Mouse (Mus musculus): ENCODE results near the gene Nbr1.
"Not testable (repeated sequence)": the region's sequence is repeated elsewhere in the genome, so short reads cannot be mapped to it uniquely, and the experiment has no call there.

Gene Nbr1

GRCm38 (mm10) chr11:101583205-101583604 lies 31.3 kb downstream of the Nbr1 start:
- no peak for DNase-seq

DNA sequence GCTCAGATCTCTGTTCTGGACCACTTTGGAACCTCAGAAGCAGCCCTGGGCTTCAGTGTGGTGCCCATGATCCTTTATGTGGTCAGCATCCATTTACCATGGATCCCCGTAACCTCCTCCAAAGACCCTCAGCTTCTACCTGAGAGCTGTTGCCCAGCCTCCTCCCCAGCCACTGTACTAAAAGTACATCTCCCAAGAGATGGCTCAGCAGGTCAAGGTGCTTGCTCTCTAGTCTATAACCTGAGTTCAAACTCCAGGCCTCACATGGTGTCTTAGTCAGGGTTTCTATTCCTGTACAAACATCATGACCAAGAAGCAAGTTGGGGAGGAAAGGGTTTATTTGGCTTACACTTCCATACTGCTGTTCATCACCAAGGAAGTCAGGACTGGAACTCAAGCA lies 33.1 kb downstream of the Nbr1 start:
- DNase-seq: not testable (repeated sequence)

DNA sequence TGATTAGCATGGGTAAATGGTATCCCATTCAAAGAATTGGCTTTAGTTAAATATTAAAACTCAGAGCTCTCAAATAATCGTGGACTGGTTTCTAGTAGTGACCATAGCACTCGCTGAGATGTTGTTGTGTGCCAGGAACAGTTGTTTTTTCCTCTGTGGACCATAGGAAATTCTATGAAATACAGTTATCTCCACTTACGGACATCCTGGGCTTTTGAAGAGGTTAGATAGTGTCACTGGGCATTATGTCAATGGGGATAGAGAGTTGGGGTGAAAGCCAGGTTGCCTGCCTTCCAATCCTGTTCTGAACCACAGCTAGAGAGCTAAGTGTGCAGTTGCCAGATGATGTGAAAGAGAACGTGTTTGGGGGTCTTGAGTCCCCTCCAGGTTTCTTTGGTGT lies 33.9 kb downstream of the Nbr1 start:
- DNase-seq: no peak

- no peak for DNase-seq
Observed at GRCm38 (mm10) chr11:101587676-101588075, 35.7 kb downstream of the Nbr1 start.

DNA sequence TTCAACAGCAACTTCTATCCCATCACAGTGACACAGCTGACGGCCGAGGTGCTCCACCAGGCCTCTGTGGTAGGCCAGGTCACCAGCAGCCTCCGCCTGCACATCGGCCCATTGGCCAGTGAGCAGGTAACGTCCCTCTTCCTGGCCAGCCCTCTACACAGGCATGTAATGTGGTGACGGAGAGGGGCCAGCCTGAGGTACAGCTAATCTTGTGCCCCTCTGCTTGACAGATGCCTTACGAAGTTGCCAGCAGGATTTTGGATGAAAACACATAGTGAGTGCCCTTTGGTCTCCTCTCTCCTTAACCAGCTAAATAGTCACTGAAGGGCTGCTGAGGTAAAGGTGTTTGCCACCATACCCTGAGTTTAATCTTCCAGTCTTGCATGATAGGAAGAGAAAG lies 36.9 kb downstream of the Nbr1 start:
- DNase-seq: no peak

GRCm38 (mm10) chr11:101589444-101589843 lies 37.5 kb downstream of the Nbr1 start:
- peak; percentile 22 for DNase-seq

DNA sequence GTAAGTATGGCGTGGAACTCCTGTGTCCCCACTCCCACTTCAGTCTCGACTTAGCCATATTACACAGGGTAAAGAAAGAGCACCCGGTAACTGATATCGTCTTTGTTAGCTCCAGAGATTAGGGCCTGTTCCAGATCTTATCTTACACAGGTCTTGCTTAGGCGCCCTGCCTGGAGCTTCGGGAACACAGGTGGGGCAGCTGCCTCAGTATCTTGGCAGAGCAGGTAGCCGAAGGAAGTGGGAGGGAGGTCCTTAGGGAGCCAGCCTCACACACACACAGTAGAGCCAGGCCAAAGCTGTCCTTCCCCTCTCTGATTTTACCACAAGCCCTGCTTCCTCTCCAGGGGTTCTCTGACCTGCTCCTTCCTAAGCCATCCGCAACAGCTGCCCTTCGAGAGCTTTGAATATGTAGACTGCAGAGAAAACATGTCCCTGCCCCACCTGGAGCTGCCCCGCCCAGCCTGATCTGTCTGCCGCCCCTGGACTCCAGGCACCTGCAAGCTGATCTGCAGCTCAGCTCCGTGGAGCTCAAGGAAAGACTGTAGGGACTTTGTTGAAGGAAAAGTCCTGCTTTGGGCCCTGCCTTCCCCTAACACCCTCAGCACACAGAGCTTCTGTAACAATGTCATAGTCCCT lies 38.2 kb downstream of the Nbr1 start:
- no peak for DNase-seq

- DNase-seq: no peak
Observed at GRCm38 (mm10) chr11:101599156-101599555, 47.2 kb downstream of the Nbr1 start, which contains the start of gene Gm11634. TSS of gene Gm11634 (minus strand) at chr11:101599256.

DNA sequence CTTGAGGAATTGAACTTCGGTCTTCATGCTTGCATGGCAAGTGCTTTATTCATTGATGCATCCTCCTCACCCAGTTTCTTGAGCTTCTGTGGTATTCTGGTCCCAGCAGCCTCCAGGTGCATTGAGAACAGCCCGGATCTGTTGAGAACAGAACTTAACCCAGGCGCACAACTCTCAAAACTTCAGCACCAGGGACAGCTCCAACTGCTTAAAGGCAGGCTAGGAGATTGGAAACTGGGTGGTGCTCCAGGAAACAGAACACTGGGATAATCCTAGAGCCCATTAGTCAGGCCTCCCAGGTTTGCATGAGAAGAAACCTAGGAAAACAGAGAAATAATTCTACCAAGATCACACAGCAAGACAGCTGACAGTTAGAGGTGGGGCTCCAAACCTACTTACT lies 50.5 kb downstream of the Nbr1 start:
- no peak for DNase-seq

DNA sequence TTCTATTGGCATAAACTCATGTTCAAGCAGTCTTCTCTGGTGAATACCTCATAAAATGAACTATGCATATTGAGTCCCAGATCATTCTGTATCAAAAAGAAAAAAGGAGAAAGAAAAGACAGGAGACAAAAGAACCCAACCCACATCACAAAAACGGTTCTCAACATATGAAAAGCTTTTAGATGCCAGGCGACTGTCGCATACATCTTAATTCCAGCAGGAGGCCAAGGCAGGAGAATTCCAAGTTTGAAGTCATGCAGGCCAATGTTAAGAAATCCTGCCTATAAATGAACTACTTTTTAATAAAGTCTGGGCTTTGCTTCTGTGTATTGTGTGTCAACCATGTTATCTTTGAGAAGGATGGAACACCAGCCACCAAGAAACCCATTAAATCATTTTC lies 52.2 kb downstream of the Nbr1 start:
- no peak for DNase-seq

GRCm38 (mm10) chr11:101604531-101605453 lies 52.8 kb downstream of the Nbr1 start:
- peak; percentile 49 for DNase-seq

- not testable (repeated sequence) for DNase-seq
Observed at GRCm38 (mm10) chr11:101607134-101607533, 55.2 kb downstream of the Nbr1 start.

DNA sequence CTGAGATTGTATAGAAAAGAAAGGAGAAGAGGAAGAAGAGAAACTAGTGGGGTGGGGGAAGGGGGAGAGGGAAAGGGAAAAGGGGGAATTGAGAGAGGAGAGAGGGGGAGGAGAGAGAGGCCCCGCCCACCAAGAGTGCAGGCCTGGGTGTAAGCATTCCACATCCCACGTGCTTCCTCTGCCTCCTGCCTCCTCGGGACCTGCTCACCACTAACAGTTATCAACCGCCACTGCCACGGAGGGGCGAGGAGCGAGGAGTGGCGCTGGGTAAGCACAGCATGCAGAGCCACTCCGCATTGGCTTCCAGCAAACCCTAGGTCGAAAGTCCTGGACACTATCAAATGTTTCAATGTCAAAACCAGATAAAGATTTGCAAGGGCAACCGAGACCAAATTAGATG lies 58.5 kb downstream of the Nbr1 start:
- DNase-seq: no peak

DNA sequence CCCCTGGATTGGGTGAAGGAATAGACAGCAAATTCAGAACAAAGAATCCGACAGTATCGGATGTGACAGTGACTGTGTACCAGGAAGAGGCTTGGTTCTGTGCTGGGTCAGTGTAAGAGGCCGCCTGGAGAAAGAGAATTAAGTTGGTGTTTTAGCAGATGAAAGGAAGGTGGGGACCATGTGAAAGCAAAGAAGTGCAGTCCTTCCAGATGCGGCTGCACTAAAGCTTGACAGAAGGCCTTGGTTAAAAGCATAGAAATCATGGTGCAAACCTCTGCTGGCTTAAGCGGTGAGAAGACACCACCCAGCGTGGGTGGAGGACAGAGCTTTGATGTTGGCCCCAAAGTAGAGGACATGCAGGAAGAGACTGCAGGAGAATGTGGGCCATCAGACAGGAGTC lies 61.6 kb downstream of the Nbr1 start:
- DNase-seq: no peak

DNA sequence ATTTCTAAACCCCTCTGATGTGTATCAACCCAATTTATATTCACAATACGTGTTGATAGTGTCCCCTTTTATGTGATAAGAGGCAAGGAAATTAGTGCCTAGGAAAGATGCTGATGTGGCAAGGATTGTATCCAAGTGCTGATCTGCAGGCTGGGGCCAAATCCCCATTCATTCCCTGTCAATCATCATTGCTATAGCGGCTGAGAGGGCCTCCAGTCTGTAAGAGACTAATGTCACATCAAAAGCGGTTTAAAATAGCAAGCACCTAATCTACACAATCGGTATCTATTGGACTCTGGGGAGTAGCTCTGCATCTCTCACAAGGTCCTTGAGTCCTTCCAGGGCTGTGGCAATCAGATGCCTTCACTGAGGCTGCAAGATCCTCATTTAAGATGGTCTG lies 62.2 kb downstream of the Nbr1 start:
- no peak for DNase-seq

DNA sequence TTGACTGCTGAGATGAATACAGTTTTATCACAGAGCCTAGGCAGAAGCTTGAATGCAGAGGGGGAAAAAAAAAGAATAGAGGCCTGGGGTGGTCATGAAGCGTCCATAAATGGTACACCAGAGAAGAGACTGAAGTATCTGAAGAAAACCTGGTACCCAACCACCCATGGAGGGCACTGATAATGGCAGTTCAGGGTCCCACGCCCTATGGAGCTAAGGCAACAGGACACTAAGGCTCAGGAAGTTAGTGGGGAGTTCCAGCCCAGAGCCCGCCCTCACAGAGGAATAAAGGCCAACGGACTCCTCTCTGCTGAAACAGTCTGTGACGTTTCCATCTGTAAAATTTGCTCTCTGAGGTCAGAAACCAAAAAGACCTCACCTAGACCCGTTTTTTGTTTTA lies 63.4 kb downstream of the Nbr1 start:
- DNase-seq: no peak

DNA sequence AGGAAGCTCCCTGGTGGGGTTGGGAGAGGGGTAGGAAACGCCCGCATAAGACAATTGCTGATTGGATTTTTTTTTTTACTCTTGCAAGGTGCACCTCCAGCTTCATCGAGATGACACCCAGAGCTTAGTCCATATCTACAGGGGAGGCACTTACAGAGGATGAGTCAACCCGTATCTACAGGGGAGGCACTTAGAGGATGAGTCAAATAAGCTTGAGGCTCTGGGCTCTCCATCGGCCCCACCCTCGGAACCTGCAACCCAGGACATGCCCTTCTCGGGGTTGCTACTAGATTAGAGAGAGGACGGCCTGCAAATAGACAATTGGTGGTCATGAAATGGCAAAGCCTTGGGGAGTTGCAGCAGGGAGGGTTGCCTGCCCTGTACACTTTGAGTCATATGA lies 64.2 kb downstream of the Nbr1 start:
- no peak for DNase-seq

DNA sequence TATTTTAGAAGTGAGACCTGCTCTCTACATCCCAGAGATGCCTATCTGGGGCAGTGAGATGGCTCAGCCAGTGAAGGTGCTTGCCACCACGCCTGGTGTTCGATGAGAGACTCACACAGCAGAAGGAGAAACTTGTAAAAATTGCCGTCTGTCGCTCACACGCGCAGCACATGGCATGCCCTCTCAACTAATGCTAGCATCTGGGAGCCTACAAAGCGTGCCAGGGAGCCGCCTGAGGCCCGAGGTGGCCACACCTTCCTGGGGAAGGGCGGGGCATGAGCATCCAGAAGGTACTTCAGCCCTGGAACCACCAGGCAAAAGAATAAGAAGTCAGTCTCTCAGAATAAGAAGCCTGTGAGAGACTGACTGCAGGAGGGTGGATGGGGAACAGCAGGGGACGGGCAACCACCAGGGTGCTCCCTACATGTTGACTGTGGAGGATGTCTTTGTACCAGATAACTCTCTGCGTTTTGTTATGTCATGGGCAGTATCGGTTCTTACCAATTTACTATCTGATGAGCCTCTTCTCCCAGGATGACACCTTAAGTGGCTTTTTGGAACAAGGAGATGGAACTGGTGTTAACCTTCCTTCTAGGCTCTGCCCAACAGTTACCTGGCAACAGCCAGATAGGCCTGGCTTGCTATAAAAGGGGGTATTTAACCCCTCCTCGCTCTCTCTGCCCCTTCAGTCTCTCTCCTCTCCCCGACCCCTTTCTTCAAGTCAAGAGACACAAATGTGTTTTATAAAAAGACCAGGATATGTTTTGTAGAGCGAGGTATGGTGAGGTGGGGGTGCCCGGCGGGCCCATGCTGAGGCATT lies 65.2 kb downstream of the Nbr1 start:
- no peak for DNase-seq

DNA sequence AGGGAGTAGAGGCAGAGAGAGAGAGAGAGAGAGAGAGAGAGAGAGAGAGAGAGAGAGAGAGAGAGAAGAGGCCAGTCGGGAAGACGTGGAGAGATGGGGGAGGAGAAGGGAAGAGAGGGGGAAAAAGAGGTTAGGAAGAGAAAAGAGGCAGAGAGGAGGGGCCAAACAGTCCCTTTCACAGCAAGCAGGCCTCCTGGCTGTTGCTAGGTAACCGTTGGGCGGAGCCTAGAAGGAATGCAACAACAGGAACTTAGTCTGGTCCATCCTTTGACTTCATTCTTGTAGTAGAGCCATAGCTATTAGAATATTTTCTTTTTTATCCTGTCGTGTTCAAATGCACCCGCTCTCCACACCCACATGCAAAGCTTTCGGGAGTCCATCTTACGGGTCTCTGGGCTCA lies 65.9 kb downstream of the Nbr1 start:
- DNase-seq: no peak

- no peak for DNase-seq
Observed at GRCm38 (mm10) chr11:101618596-101618995, 66.6 kb downstream of the Nbr1 start.

DNA sequence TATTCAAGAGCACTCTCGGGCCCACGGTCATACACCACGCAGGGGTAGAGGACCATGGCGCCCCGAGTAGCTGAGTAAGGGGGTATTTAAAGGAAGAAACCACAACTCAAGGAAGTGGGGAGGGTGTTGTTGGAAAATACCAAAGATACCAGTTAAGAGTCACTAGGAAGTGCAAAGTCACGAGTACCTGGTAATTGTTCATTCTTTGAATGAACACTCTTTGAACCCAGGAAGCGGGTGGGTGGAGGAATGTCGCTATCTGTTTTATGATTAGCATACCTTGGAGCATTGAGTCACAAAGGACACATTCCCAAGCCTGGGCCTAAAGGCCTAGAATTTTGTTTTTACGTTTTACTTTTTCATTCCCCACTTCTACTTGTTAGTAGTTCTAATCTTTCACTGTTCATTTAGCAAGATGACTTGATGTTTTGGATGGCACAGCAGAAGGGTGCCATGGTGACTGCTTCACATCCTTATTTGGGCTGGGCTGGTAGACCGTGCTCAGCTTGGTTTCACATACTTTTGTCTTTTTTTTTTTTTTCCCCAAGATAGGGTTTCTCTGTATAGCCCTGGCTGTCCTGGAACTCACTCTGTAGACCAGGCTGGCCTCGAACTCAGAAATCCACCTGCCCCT lies 68.2 kb downstream of the Nbr1 start:
- DNase-seq: not testable (repeated sequence)

DNA sequence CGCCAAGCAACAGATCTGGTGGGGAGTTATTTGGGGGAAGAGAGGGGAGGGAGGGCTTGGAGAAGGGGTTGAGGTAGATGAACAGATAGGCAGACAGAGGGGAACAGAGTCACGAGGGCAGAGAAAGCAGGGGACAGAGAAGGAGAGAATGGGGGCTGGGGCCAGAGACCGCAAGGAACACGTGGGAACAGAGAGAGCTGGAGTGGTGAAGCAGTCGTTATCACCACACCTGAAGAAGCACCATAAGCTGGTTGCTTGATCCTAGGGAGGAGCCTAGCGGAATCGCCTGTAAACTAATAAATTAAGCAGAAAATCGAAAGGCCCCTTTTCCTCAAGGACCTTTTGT lies 74.7 kb downstream of the Nbr1 start:
- no peak for DNase-seq

All from cerebellum, adult 9-11 months (tissue).